Mouse (Mus musculus) T-helper 1 cell (primary cell): ENCODE results near the gene Marc2.

ENCODE experiments used
- in situ Hi-C: fragments of 300-600 bp; cut with MboI, MseI; formaldehyde crosslinking; loops from one replicate; pipeline ENCODE4 v1.15.1; 2025; ENCODE audit warnings: high pct_unique_total_duplicates

Marc2 gene

GRCm38 (mm10) chr1:184846092-184846750 lies at the start of gene Marc2:
Gene Marc2 (minus strand): TSS chr1:184846451.
- in situ Hi-C loops: loop anchor here (5.0 kb wide), 1 partner anchor 356 kb away; the partner anchor contains the start of gene Rab3gap2

GRCm38 (mm10) chr1:184891998-184892397 lies 45.7 kb upstream of the Marc2 start:
- in situ Hi-C loops: no loop called here

DNA sequence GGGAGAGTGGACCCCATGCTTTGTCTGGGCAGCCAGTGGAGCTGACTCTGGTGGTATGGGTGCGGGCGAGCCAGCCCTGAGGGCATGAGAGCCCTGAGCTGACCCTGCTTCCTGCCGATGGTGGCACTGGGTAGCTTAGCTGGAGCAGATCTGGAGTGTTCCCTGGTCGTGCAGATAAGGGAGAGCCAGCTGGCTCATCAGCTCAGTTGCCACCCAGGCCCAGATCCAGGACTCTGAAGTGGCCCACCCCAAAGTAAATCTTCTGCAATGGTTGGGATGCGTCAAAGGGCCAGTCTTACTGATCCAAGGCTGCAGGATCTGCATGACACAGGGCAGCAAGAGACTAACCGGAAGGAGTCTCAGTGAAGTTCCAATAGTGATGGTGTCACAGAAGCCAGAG lies 43.2 kb upstream of the Marc2 start:
- in situ Hi-C loops: no loop called here

DNA sequence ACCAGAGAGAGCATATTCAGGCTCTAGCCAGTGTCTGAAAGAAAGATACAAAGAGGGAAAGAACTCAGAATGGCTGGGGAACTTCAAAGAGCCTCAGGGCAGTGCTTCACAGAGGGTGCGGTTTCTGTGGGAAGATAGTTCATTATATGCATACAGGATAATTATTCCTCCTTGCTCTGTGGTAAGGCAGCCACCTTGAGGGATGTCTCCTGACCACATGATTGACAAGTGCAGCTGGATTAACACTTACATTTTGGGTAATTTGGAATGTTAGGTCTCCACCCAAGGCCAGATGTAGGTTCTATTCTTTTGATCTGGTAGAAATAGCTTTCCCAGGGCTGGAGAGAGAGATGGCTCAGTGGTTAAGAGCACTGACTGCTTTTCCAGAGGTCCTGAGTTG lies 39.9 kb upstream of the Marc2 start:
- in situ Hi-C loops: no loop called here

DNA sequence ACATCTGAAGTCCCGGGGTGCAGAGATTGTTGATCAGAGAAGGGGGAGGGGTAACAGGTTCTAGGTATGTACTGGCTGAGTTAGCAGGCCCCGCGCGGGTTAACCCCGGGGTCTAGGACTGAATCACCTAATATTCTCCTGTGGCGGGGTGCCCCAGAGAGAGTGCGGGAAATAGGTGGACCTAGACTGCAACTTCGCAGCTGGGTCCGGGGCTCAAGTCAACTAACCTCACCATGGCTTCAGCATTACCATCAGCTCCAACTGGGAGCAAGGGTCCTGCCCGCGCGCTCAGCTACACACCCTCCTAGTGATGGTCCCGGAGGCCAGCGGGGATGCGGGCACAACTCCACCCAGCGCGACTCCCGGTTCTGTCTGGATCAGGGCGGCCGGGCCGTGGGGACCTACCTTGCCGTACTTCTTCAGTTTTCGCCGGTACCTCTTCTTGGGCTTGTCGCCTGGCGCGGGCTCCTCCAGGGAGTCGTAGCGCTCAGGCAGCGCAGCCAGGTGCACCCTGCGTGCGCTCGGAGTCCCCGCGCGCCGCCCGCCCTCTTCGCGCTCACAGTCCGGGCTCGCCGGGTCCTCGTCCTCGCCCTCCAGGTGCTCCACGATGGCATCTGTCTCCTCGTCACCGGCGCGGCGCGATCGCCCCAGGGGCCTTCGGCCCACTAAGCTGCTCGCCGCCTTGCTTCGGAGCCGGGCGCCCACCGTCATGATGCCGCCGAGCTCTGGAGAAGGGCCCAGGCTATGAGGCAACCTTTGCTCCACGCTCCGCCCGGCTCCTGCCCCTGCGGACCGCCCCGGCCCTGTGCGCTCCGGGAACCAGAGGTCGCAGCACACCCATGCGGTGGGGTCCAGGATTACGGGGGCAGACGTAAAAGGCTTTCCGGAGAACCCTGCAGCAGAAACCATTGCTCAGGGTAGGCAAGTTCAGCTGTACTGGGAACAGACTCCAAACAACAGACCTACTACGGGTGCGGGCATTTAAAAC lies 36.3 kb upstream of the Marc2 start, which contains the start of gene C130074G19Rik:
TSS of gene C130074G19Rik (minus strand) at position 938 of the 988 bp plus-strand sequence.
- in situ Hi-C loops: no loop called here

GRCm38 (mm10) chr1:184881861-184882260 lies 35.6 kb upstream of the Marc2 start:
- in situ Hi-C loops: no loop called here

DNA sequence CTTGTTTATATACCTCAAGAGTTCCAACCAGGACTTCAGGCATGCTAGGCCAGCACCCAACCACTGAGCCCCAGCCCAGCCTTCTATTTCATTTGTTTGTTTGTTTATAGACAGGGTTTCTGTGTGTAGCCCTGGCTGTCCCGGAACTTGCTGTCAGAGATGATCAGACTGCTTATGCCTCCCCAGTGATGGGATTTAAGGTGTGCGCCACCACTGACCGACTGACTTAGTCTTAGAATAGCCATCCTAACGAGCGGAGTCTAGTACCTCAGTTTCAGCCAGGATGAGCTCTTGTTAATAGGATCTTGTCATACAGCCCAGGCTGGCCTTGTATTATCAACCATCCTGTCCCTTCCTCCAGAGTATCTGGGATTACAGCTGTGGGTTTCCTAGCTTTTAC lies 35.0 kb upstream of the Marc2 start:
- in situ Hi-C loops: no loop called here

DNA sequence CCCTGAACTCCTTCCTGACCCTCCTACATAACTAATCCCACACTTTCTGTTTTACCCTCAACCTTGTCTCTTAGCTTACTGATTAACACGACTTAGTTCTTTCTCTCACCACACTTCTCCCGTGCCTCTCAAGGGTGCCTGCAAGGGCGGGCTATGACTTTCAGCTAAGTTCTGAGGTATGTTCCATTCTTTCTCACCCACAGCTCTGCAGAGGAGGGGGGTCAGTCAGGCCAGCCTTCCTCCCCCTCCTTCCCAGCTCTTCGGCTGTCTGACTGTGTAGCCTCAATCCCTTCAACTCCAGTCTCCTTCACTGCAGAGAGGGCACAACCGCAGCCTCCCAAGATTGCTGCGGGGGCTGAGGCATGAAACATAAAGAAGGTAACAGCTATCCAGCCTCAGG lies 32.6 kb upstream of the Marc2 start:
- in situ Hi-C loops: no loop called here

GRCm38 (mm10) chr1:184877306-184877705 lies 31.1 kb upstream of the Marc2 start:
- in situ Hi-C loops: no loop called here

DNA sequence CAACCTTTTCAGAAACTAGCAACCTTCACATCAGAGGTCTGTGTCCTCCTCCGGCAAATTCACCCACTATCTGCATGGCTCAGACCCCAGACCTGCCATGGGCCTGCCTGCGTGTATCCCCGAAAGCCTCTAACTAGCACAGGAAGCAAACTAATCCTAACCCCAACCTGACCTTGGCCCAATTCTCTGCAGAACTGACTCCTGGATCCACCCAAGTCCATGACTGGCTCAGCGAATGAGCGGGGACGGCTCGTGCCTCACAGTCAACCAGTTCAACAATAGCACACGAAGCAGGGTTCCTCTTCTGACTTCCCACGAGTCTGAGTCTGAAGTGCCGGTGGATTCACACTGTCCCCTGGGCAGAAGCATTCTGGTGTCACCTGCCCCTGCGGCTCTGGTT lies 27.7 kb upstream of the Marc2 start:
- in situ Hi-C loops: no loop called here

DNA sequence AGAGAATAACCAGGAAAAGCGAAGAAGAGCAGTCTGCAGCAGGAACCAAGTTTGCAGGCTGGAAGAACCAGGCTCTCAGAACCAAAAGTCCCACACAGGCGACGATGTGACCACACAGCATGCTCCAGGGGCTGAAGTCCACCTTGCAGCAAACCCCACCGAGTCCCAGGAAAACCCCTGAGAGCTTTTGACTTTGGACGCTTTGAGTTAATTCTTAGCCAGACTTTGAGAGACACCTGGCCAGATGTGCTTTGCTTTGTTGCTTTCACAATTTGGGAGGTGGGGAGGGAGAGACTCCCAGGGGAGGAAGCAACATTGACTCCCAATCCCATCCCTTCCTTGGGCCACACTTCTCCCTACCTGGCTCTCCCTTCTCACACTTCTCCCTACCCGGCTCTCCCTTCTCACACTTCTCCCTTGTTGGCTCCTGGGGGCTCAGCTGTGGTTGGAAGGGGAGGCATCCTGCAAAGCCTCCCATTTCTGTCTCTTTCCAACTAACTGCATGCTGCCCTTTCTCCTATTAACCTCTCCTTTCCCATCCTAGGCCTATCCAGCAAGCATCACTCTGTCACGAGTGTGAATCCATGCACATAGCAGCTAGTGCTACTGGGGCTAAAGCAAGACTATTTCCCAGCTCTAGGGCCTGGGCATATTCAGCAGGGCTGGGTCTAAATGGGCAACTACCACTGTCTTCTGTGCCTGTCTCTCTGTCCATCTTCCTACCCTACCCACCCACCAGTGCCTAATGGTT lies 26.0 kb upstream of the Marc2 start:
- in situ Hi-C loops: no loop called here

DNA sequence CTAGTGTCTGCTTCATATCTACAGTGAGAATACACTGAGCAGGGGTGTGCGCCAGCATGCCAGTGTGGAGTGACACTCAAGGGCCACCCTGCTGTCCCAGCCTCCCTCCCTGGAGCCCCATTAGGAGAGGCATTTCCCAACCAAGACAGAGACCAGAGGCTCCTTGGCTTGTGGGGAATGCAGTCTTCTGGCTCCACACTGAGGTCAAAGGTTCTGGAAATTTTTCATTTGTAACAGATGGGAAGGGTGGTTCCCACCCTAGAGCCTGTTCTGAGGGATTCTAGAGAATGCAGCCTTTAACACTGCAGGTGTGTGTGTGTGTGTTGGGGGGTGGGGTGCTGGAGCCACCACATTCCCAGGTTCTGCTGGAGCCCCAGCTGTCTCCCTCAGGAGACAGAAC lies 25.3 kb upstream of the Marc2 start:
- in situ Hi-C loops: no loop called here

DNA sequence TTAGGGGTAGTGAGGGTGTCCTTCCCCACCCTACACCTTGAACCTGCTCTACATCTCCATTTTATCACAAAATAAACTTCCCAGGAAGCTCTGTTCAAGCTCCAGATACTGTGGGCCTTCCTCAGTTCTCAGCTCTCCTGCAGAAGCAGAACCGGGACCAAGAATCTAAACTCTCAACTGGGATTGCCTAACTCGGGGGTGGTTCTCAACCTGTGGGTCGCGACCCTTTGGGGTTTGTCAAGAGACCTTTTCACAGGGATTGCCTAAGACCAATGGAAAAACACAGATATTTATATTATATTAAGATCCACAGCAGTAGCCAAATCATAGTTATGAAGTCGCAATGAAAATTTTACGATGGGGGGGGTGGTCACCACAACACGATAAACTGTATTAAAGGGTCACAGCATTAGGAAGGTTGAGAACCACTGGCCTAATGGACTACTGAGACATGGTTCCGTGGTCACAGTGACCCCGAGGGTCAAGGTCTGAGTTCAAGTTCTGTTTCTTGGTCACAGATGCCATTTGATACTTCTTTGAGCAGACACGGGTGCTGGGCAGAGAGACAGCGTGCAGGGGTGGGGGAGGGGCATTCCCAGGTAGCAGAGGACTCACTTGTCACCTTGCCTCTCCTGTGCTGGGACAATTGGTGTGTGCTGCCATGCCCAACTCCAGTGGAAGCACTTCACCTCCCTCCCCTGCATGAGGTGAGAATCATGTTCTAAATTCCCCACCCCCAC lies 24.6 kb upstream of the Marc2 start:
- in situ Hi-C loops: no loop called here

DNA sequence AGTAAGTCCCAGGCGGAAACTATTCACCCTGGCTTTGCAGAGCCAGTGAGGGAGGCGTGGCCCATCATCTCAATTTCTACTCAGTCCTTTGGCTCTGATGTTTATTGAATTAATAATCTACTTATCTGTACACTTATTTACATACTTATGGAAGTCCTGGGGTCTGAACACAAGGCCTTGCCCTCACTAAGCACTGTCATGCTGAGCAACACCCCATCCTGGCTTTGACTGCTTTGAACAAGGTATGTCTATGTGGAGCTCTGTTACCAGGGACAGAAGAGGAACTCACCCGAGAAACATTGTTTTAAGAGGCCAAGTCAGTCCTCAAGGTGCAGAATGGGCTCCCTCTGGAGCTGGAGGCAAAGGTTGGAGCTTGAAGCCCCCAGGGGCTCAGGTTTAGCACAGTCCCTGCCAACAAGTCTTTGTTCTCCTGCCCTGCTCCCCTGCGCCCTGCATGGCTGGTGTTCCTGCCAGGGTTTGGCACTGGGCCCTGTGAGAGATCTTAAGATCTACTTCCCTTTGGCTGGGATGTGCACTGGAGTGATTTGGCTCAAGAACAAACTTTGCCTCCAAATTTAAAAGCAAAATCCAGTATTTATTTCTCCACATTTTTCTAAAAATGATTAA lies 23.8 kb upstream of the Marc2 start:
- in situ Hi-C loops: no loop called here

DNA sequence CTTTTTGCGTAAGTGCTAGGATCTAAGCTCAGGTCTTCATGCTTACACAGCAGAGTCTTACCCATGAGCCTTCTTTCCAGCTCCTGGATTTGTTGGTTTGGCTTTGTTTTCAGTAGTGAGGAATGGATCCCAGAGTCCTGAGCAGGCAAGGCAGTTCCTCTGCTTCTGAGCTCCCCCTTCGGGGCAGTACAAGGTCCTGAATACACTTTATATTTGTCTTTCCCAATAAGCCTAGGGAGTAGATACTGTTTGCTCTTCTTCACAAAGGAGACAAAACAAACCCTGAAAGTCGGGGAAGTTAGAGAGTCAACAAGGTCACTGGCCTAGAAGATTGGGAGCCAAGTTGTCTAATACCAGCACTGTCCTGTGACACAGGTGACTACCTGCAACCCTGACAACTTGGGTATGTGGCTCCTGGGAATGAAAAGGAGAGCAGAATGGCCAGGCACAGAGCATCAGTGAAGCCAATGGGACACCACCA lies 21.4 kb upstream of the Marc2 start:
- in situ Hi-C loops: no loop called here

DNA sequence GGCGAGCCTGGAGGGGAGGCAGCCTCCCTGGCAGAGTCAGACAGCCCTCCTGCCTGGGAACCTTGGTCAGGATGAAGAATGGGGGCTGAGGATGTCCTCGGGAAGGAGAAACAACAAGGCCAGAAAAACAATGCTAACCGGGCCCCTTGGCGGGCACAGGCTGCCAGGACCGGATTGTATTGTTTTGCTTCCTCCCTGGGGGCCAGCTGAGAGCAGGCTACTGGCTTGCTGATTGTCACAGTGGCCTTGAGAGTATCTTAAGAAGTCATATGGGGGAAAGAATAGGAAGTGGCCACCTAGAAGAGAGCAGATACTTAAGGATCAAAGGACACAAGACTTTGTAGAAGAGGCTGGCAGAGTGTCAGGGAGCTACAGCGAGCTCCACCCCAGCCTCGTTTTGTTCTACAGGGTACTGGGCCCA lies 18.1 kb upstream of the Marc2 start:
- in situ Hi-C loops: no loop called here

- in situ Hi-C loops: no loop called here
Observed at GRCm38 (mm10) chr1:184862636-184863035, 16.4 kb upstream of the Marc2 start.

DNA sequence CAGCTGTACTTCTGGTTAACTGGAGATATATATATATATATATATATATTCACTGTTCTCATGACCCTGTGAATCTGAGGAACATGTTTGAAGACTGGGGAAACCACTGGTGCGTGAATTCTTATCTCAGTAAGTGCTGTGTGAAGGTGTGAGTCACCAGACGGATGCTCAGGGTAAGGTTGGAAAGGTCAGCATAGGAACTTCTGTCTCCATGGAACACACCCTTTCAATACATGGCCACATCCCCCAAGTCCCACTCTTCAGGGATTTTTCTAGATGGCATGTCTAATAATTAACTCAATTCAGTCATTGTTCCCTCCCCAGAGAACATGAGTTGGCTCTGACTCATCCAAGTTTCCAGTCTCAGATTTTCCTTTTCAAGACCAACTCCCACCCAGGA lies 15.3 kb upstream of the Marc2 start:
- in situ Hi-C loops: no loop called here

DNA sequence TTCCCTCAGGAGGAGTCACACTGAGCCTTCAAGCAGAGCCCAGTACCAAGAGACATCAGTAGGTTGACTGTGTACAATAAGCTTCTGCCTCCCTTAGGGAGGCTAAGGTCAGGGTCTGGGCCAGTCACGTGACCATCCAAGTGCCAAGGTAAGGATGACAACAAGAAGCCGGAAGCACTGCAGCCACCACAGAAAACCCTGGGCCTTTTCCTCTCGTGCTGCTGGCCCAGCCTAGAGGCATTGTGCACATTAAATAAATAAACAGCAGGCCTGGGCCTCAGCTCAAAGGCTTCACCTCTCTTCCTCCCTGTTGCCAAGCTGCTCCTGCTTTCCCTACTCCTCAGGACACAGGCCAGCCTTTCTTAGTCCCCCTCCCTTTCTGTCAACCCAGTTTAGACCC lies 14.0 kb upstream of the Marc2 start:
- in situ Hi-C loops: no loop called here

DNA sequence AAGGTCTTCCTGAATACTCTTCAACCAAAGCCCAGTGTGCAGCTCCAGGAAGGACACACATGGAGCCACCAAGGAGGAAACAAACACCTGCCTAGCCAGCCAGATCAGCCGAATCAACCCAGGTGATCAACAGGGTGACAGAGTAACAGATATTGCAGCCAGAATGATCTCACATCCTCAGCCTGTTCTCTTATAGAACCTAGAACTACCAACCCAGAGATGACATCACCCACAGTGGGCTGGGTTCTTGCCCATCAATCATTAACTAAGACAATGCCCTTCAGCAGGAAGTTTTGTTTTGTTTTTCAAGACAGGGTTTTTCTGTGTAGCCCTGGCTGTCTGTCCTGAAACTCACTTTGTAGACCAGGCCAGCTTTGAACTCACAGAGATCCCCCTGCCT lies 12.0 kb upstream of the Marc2 start:
- in situ Hi-C loops: no loop called here

GRCm38 (mm10) chr1:184857216-184857615 lies 11.0 kb upstream of the Marc2 start:
- in situ Hi-C loops: no loop called here
